Mouse (Mus musculus) midbrain, embryonic 11.5 days (tissue): ENCODE measurements around the gene Depp1. TPM values are rescaled to one million over a fixed set of nuclear protein-coding genes. Genes with fewer than 3 reads are reported as not detected.

ENCODE experiments used
- ATAC-seq: fragments of 200-750 bp; cut with Nextera tagmentation; 2 replicates; pipeline ENCODE4 v1.8.0; 2017; ENCODE audit warnings: moderate TSS enrichment, moderate library complexity; ENCODE audit not compliant: low FRiP score
- DNase-seq: peaks from one replicate; pipeline ENCODE4 v3.0.0; 2015; ENCODE audit warnings: low spot score; ENCODE audit errors: missing footprints
- H3K27ac ChIP-seq: fragments of 300-500 bp; sonication (generic); 2 replicates; pipeline ENCODE4 v1.5.1; 2014; ENCODE audit warnings: low read depth, low read length
- H3K27me3 ChIP-seq: fragments of 300-500 bp; sonication (generic); 2 replicates; pipeline ENCODE4 v1.6.1; 2014; ENCODE audit warnings: mild to moderate bottlenecking, low read length, moderate library complexity, mixed read lengths; ENCODE audit not compliant: control insufficient read depth, insufficient read depth
- H3K36me3 ChIP-seq: fragments of 300-500 bp; sonication (generic); 2 replicates; pipeline ENCODE4 v1.6.1; 2014; ENCODE audit warnings: mild to moderate bottlenecking, low read length, moderate library complexity, mixed read lengths; ENCODE audit not compliant: control insufficient read depth, insufficient read depth
- H3K4me1 ChIP-seq: fragments of 300-500 bp; sonication (generic); 2 replicates; pipeline ENCODE4 v1.6.1; 2014; ENCODE audit warnings: low read length; ENCODE audit not compliant: control insufficient read depth, insufficient read depth
- H3K4me2 ChIP-seq: fragments of 300-500 bp; sonication (generic); 2 replicates; pipeline ENCODE4 v1.6.1; 2014; ENCODE audit warnings: mild to moderate bottlenecking, moderate library complexity
- H3K4me3 ChIP-seq: fragments of 300-500 bp; sonication (generic); 2 replicates; pipeline ENCODE4 v1.5.1; 2014; ENCODE audit warnings: low read depth, low read length
- H3K9ac ChIP-seq: fragments of 300-500 bp; sonication (generic); 2 replicates; pipeline ENCODE4 v1.6.1; 2014; ENCODE audit warnings: low read length
- H3K9me3 ChIP-seq: fragments of 300-500 bp; sonication (generic); 2 replicates; pipeline ENCODE4 v1.6.1; 2016; ENCODE audit warnings: low read length; ENCODE audit not compliant: control insufficient read depth
- WGBS: fragments of 180-500 bp; shearing (Covaris S2); extraction: QIAGEN DNeasy Blood & Tissue Kit; methylation state at CpG from one replicate; pipeline ENCODE4 v1.1.7; 2014; 5-methylcytosine and 5-hydroxymethylcytosine counted together
- microRNA-seq: library from miRNA; unstranded; fragments of <30 nt; microRNA quantifications from one replicate; pipeline ENCODE4, GENCODE M21; 2017
- polyA plus RNA-seq: library from polyadenylated mRNA; unstranded; fragments of >200 nt; fragmentation: Nextera tagmentation; extraction: Ambion mirVana; gene quantifications from 2 replicates; pipeline ENCODE4 v1.2.1, GENCODE M21; 2014

The Depp1 gene
- polyA plus RNA-seq, 1 experiment from 2014 or later: 6.5 TPM

GRCm38 (mm10) chr6:116694346-116694745 is 43.9 kb downstream of the Depp1 start:
- no peak overlapping the region for H3K27ac ChIP-seq
- no peak overlapping the region for H3K4me2 ChIP-seq
- H3K9me3 ChIP-seq: no peaks in the 10 kb centered on the region
- H3K36me3 ChIP-seq: no peaks in the 10 kb centered on the region
- no peak for ATAC-seq
- no peak overlapping the region for H3K4me3 ChIP-seq
- H3K4me1 ChIP-seq: no peaks in the 10 kb centered on the region
- no peak for DNase-seq
- 82% methylated on average over 3 of the region's 3 CpGs for WGBS
- no peaks in the 10 kb centered on the region for H3K27me3 ChIP-seq
- no peak overlapping the region for H3K9ac ChIP-seq

- WGBS: 54% methylated on average over 2 of the region's 2 CpGs
- Histone ChIP-seq H3K4me1 (no peaks in the 10 kb centered on the region), H3K27ac (no peak overlapping the region), H3K9me3 (no peaks in the 10 kb centered on the region), H3K27me3 (no peaks in the 10 kb centered on the region), H3K9ac (no peak overlapping the region), H3K4me2 (no peak overlapping the region), H3K4me3 (no peak overlapping the region), H3K36me3 (no peaks in the 10 kb centered on the region)
- no peak for ATAC-seq
- no peak for DNase-seq
These were observed 47.0 kb downstream of the Depp1 start for GRCm38 (mm10) chr6:116697413-116697812.

- H3K4me2 ChIP-seq: no peak overlapping the region
- H3K4me3 ChIP-seq: no peak overlapping the region
- no peaks in the 10 kb centered on the region for H3K36me3 ChIP-seq
- ATAC-seq (no peak), DNase-seq (no peak)
- no peaks in the 10 kb centered on the region for H3K9me3 ChIP-seq
- WGBS: 94% methylated on average over 4 of the region's 4 CpGs
- no peak overlapping the region for H3K9ac ChIP-seq
- H3K27ac ChIP-seq: no peak overlapping the region
- H3K4me1 ChIP-seq: no peaks in the 10 kb centered on the region
- H3K27me3 ChIP-seq: no peaks in the 10 kb centered on the region
These were observed 47.6 kb downstream of the Depp1 start for GRCm38 (mm10) chr6:116697896-116698425.

DNA sequence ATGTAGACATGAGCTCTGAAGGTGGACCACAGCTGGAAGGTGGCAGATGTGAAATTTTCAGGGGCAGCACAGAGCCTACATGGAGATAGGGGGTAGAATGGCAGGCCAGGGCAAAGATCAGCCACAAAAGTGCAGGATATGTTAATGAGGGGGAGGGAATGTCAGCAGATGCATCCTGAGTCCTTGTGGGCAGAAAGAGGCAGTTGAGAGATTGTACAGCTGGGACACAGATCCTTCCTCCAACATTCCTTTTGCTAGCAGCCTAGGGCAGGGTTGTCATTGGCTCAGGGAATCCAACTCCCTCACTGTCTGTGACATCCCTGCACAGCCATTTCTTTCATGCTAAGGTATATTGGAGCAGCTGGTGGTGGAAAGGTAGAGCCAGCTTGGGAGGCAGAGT is 50.4 kb downstream of the Depp1 start:
- DNase-seq (no peak), ATAC-seq (no peak)
- Histone ChIP-seq H3K4me2 (no peak overlapping the region), H3K27me3 (no peaks in the 10 kb centered on the region), H3K9me3 (no peaks in the 10 kb centered on the region), H3K4me3 (no peak overlapping the region), H3K4me1 (no peaks in the 10 kb centered on the region), H3K9ac (no peak overlapping the region), H3K36me3 (no peaks in the 10 kb centered on the region), H3K27ac (no peak overlapping the region)

Small RNA genes lying within 50 kb of the gene (microRNA-seq; reads per million reads assigned to microRNA genes)
- 1.9 reads per million, percentile 3 among the genes with 10 or more reads in this experiment for gene Mir7043

Other genes starting within 250 kb of the Depp1 start
- gene Alox5, start 189.4 kb upstream of the Depp1 start, polyA plus RNA-seq: 0.88 and 1.6 TPM in 2 replicates
- not detected in 2 replicates for gene Olfr211, start 161.5 kb upstream of the Depp1 start, polyA plus RNA-seq
- 0.04 TPM in 1 of 2 replicates, not detected in the other for gene Olfr212, start 144.1 kb upstream of the Depp1 start, polyA plus RNA-seq
- gene Olfr213, start 112.2 kb upstream of the Depp1 start, polyA plus RNA-seq: not detected in 2 replicates
- 0.45 and 0.68 TPM in 2 replicates for gene Gm5580, start 99.5 kb upstream of the Depp1 start, polyA plus RNA-seq
- gene Olfr214, start 96.4 kb upstream of the Depp1 start, polyA plus RNA-seq: not detected in 2 replicates
- not detected in 2 replicates for gene Olfr215, start 66.4 kb upstream of the Depp1 start, polyA plus RNA-seq
- gene Zfp422, start 21.6 kb upstream of the Depp1 start, polyA plus RNA-seq: 369 and 397 TPM in 2 replicates
- 41.2 and 42.6 TPM in 2 replicates for gene Rassf4, start 23.3 kb downstream of the Depp1 start, polyA plus RNA-seq
- gene Tmem72, start 66.3 kb downstream of the Depp1 start, polyA plus RNA-seq: 0.08 and 0.10 TPM in 2 replicates